Mouse (Mus musculus): ENCODE results near the gene Erp29. TPM values are rescaled to one million over a fixed set of nuclear protein-coding genes. Genes with fewer than 3 reads are reported as not detected.

Erp29 gene
- polyA plus RNA-seq, 1 experiment from 2014 or later = 117 TPM

DNA sequence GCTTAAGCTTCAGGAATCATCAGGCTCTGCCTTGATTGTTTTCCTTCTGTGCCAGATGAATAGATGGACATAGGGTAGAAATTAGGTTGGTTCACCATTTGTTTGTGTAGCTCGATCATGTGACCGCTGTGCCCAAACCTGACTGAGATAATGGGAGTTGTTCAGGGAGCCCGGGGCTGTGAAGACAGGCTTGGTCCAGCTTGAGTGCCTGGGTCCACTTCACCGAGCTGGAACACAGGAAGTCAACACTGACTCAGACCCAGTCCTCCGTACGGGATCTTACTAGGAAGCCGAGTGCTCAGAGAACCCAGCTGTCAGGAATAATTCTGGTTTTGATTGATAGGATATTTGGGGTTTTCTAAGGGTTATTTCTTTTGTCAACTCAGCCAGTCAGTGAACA lies 22.3 kb upstream of the Erp29 start:
- H3K27ac ChIP-seq (ENCODE audit: low read depth) = no peak overlapping the region
- ATAC-seq (ENCODE audit: insufficient read depth) = no peak

GRCm38 (mm10) chr5:121472411-121472810 lies 20.1 kb upstream of the Erp29 start:
- ATAC-seq (ENCODE audit: insufficient read depth) (no peak), DNase-seq (no peak)
- H3K9me3 ChIP-seq (ENCODE audit: low read depth, low read length) = no peaks in the 10 kb centered on the region
- no peak overlapping the region for H3K4me2 ChIP-seq
- 71% methylated on average over 2 of the region's 2 CpGs for WGBS
- no peak overlapping the region for H3K9ac ChIP-seq
- H3K27ac ChIP-seq (ENCODE audit: low read depth) = no peak overlapping the region
- no peak overlapping the region for H3K4me3 ChIP-seq (ENCODE audit: low read depth, low read length)
- H3K36me3 ChIP-seq (ENCODE audit: insufficient read depth) = no peaks in the 10 kb centered on the region
- H3K4me1 ChIP-seq (ENCODE audit: insufficient read depth) = 0 out of 2 replicates have a peak, but pooled peaks cover 2% of the 10 kb centered on the region
- H3K27me3 ChIP-seq (ENCODE audit: insufficient read depth, low read length) = no peaks in the 10 kb centered on the region
- TF ChIP-seq CTCF (IDR thresholded peaks at IDR 0.05; ENCODE audit: low read depth) = no peak

More for the DNA sequence above, 22.3 kb upstream of the Erp29 start:
- DNase-seq = no peak
- Histone ChIP-seq H3K27me3 (ENCODE audit: insufficient read depth, low read length) (no peaks in the 10 kb centered on the region), H3K4me2 (no peak overlapping the region), H3K4me3 (ENCODE audit: low read depth, low read length) (no peak overlapping the region), H3K4me1 (ENCODE audit: insufficient read depth) (no peaks in the 10 kb centered on the region), H3K36me3 (ENCODE audit: insufficient read depth) (no peaks in the 10 kb centered on the region), H3K9me3 (ENCODE audit: low read depth, low read length) (no peaks in the 10 kb centered on the region), H3K9ac (no peak overlapping the region)
- no peak for TF ChIP-seq CTCF (IDR thresholded peaks at IDR 0.05; ENCODE audit: low read depth)
- 46% methylated on average over 7 of the region's 7 CpGs for WGBS

DNA sequence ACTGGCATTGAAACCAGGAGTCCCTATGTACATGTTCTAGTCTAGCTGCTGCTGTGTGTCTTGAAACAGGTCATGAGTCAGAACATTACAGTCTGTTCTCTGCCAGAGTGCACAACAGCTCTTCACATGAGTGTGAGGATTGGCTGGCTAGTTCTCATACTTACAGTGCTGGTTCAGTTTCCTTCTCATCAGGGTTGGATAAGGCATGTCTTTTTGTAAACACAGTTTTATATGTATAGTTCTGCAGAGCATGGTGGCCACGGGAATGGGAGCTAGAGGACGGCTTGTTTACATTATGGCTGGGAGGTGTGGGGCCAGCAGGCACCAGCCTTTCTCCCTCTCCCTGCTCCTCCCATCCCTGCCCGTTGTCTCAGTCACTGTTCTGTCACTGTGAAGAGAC lies 17.3 kb upstream of the Erp29 start:
- no peak overlapping the region for H3K27ac ChIP-seq (ENCODE audit: low read depth)
- 4% methylated on average over 3 of the region's 3 CpGs for WGBS
- no peaks in the 10 kb centered on the region for H3K9me3 ChIP-seq (ENCODE audit: low read depth, low read length)
- no peaks in the 10 kb centered on the region for H3K27me3 ChIP-seq (ENCODE audit: insufficient read depth, low read length)
- no peak overlapping the region for H3K4me3 ChIP-seq (ENCODE audit: low read depth, low read length)
- no peak overlapping the region for H3K4me2 ChIP-seq
- DNase-seq (peak; percentile 64), ATAC-seq (ENCODE audit: insufficient read depth) (peak; percentile 82)
- no peak overlapping the region for H3K9ac ChIP-seq
- 0 out of 2 replicates have a peak, but pooled peaks cover 2% of the 10 kb centered on the region for H3K4me1 ChIP-seq (ENCODE audit: insufficient read depth)
- TF ChIP-seq CTCF (IDR thresholded peaks at IDR 0.05; ENCODE audit: low read depth) = no peak
- no peaks in the 10 kb centered on the region for H3K36me3 ChIP-seq (ENCODE audit: insufficient read depth)

- H3K9ac ChIP-seq = no peak overlapping the region
- H3K9me3 ChIP-seq (ENCODE audit: low read depth, low read length) = no peaks in the 10 kb centered on the region
- ATAC-seq (ENCODE audit: insufficient read depth) (no peak), DNase-seq (no peak)
- no peaks in the 10 kb centered on the region for H3K4me1 ChIP-seq (ENCODE audit: insufficient read depth)
- no peak overlapping the region for H3K4me3 ChIP-seq (ENCODE audit: low read depth, low read length)
- no peak overlapping the region for H3K4me2 ChIP-seq
- H3K27ac ChIP-seq (ENCODE audit: low read depth) = no peak overlapping the region
- no peaks in the 10 kb centered on the region for H3K27me3 ChIP-seq (ENCODE audit: insufficient read depth, low read length)
- no peak for TF ChIP-seq CTCF (IDR thresholded peaks at IDR 0.05; ENCODE audit: low read depth)
- no peaks in the 10 kb centered on the region for H3K36me3 ChIP-seq (ENCODE audit: insufficient read depth)
- WGBS = 40% methylated on average over 5 of the region's 5 CpGs
Measured at GRCm38 (mm10) chr5:121463601-121464250, 11.4 kb upstream of the Erp29 start.

DNA sequence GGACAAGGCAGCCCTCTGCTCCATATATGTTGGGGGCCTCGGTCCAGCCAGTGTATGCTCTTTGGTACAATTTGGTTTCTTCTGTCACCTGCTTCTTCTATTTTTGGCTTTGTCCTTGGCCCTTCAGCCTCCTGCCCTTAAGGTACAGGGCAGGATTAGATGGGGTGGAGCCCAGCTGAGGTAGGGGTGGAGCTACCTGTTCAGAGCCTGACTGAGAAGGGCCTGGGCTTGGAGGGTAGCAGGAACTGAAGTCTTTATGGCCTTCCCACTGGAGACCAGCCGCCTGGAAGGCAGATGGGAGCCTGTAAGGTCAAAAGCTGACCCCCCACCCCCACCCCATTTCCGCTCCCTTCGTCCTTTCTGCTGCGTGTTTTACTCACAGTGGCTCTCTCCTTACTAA lies 10.7 kb upstream of the Erp29 start:
- no peak for TF ChIP-seq CTCF (IDR thresholded peaks at IDR 0.05; ENCODE audit: low read depth)
- Histone ChIP-seq H3K36me3 (ENCODE audit: insufficient read depth) (no peaks in the 10 kb centered on the region), H3K4me1 (ENCODE audit: insufficient read depth) (no peaks in the 10 kb centered on the region), H3K4me3 (ENCODE audit: low read depth, low read length) (no peak overlapping the region), H3K9ac (no peak overlapping the region; the same call in 1 of the 2 replicates), H3K4me2 (no peak overlapping the region), H3K9me3 (ENCODE audit: low read depth, low read length) (no peaks in the 10 kb centered on the region), H3K27me3 (ENCODE audit: insufficient read depth, low read length) (no peaks in the 10 kb centered on the region), H3K27ac (ENCODE audit: low read depth) (no peak overlapping the region)
- DNase-seq (no peak), ATAC-seq (ENCODE audit: insufficient read depth) (no peak)
- 50% methylated on average over 5 of the region's 5 CpGs for WGBS

DNA sequence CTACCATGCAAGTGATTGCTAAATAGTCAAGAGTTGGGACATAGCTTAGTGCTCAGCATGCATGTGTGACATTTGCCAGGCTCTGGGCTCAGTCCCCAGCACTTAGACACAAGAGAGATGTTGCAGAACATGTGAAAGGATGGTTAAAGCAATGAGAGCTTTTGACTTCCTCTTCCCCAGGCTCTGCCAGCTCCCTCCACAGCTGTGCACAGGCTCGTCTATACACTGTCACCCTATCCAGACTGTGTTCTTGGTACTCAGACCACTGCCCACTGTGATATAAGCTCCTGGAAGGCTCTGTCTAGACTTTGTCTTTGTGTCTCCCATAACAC lies 9.8 kb upstream of the Erp29 start:
- H3K36me3 ChIP-seq (ENCODE audit: insufficient read depth) = no peaks in the 10 kb centered on the region
- ATAC-seq (ENCODE audit: insufficient read depth) (no peak), DNase-seq (no peak)
- no peaks in the 10 kb centered on the region for H3K27me3 ChIP-seq (ENCODE audit: insufficient read depth, low read length)
- no peak overlapping the region for H3K4me2 ChIP-seq
- H3K4me3 ChIP-seq (ENCODE audit: low read depth, low read length) = no peak overlapping the region
- no peak for TF ChIP-seq CTCF (IDR thresholded peaks at IDR 0.05; ENCODE audit: low read depth)
- 11% methylated on average over 1 of the region's 1 CpGs for WGBS
- H3K9me3 ChIP-seq (ENCODE audit: low read depth, low read length) = no peaks in the 10 kb centered on the region
- no peak overlapping the region for H3K27ac ChIP-seq (ENCODE audit: low read depth)
- no peak overlapping the region for H3K9ac ChIP-seq
- no peaks in the 10 kb centered on the region for H3K4me1 ChIP-seq (ENCODE audit: insufficient read depth)

DNA sequence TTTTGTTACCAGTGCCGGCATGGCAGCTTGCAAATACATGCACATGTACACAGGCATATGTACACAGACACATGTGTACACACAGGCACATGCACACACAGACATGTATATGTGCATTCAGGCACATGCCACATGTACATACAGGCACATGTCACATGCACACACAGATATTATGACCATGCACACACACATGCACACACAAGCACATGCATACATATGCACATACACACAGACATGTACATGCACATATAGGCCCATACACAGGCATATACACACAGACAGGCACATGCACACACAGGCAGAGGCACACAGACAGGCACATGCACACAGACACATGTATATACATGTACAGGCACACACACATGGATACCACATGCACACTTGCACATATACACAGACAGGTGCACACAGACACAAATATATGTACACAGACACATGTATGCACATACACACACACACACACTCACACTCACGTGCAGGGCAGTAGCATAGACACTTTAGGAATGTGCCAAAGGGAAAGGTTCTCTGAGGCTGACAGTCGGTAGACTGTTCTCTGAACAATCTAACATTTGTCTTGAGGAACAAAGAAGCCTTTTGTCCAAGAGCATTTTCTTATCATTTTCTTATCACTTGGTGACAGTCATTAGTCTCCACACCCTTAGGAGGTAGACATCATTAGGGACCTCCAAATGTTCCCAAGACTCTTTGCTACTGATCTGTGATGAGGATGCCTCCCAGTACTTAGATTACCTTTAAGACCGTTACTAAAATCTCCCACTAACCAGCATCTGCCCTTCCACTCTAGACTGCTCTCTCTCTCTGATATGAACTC lies 9.2 kb upstream of the Erp29 start:
- Histone ChIP-seq H3K9me3 (ENCODE audit: low read depth, low read length) (no peaks in the 10 kb centered on the region), H3K4me3 (ENCODE audit: low read depth, low read length) (no peak overlapping the region), H3K27ac (ENCODE audit: low read depth) (no peak overlapping the region), H3K9ac (no peak overlapping the region), H3K36me3 (ENCODE audit: insufficient read depth) (no peaks in the 10 kb centered on the region), H3K27me3 (ENCODE audit: insufficient read depth, low read length) (no peaks in the 10 kb centered on the region), H3K4me1 (ENCODE audit: insufficient read depth) (no peaks in the 10 kb centered on the region), H3K4me2 (no peak overlapping the region)
- ATAC-seq (ENCODE audit: insufficient read depth) = no peak
- TF ChIP-seq CTCF (IDR thresholded peaks at IDR 0.05; ENCODE audit: low read depth) = no peak
- 47% methylated on average over 4 of the region's 4 CpGs for WGBS
- DNase-seq = no peak

Data from lung, embryonic 14.5 days (tissue).